38 mouse cellular contexts compared by ENCODE assay signal in genomic region chr5:91106248-91106647, GRCm38 (mm10). TPM values are rescaled to one million over a fixed set of nuclear protein-coding genes. Genes with fewer than 3 reads are reported as not detected.
"Had no signal": no experiment of that assay in that cellular context is flagged by ENCODE, and none has a peak within 500 bp of the region (broad histone marks: within the 10 kb centered on the region; RNA-seq: fewer than 3 reads in every experiment).

No protein-coding gene starts in this region.

- H3K4me2 ChIP-seq: heart, embryonic 12.5 days; hindbrain, embryonic 14.5 days; kidney, embryonic 15.5 days; limb, embryonic 12.5 days; liver, embryonic 11.5 days; liver, embryonic 13.5 days; liver, embryonic 15.5 days had no signal

- H3K27ac ChIP-seq: gastrocnemius, adult 2 months; heart, embryonic 10.5 days; hindbrain, embryonic 14.5 days; kidney, embryonic 15.5 days; kidney, postnatal 0 days; left cerebral cortex, adult 2 months; limb, embryonic 10.5 days; limb, embryonic 12.5 days; liver, embryonic 13.5 days; liver, embryonic 15.5 days had no signal

- DNase-seq: gastrocnemius, adult 2 months; gastrocnemius, postnatal 10 days; gastrocnemius, postnatal 25 days; heart, adult 18-20 months; heart, postnatal 14 days; heart, postnatal 36 days; kidney, adult 11 months; kidney, adult 2 months; kidney, adult 9 months; kidney, postnatal 14 days; kidney, postnatal 36 days; layer of hippocampus, adult 9-11 months; layer of hippocampus, postnatal 36 days; liver; liver, embryonic 13.5 days had no signal

- ATAC-seq: hindbrain, embryonic 16.5 days; intestine, embryonic 16.5 days had no signal

- H3K36me3 ChIP-seq: heart, embryonic 10.5 days; heart, embryonic 12.5 days; kidney, embryonic 15.5 days; limb, embryonic 10.5 days; limb, embryonic 12.5 days; liver, embryonic 13.5 days; liver, embryonic 15.5 days had no signal

- H3K27me3 ChIP-seq: heart, embryonic 12.5 days; kidney, embryonic 15.5 days; limb, embryonic 12.5 days; liver, embryonic 13.5 days; liver, embryonic 15.5 days had no signal

- H3K9ac ChIP-seq: heart, embryonic 12.5 days; hindbrain, embryonic 14.5 days; kidney, embryonic 15.5 days; limb, embryonic 12.5 days; liver, embryonic 13.5 days; liver, embryonic 15.5 days had no signal

- H3K4me3 ChIP-seq: gastrocnemius, adult 2 months; heart, embryonic 10.5 days; heart, embryonic 12.5 days; kidney, embryonic 15.5 days; left cerebral cortex, adult 2 months; limb, embryonic 10.5 days; limb, embryonic 12.5 days; liver, embryonic 13.5 days; liver, embryonic 15.5 days had no signal

- H3K4me1 ChIP-seq: heart, embryonic 10.5 days; heart, embryonic 12.5 days; kidney, embryonic 15.5 days; limb, embryonic 10.5 days; limb, embryonic 12.5 days; liver, embryonic 13.5 days; liver, embryonic 15.5 days had no signal

- H3K9me3 ChIP-seq: heart, embryonic 10.5 days; heart, embryonic 12.5 days; kidney, embryonic 15.5 days; limb, embryonic 10.5 days; limb, embryonic 12.5 days; liver, embryonic 13.5 days; liver, embryonic 15.5 days had no signal

RNA-seq across cellular contexts. Expression of gene Ereg, which starts 31.8 kb away (rescaled TPM):
- total RNA-seq: gastrocnemius, adult 2 months; gastrocnemius, postnatal 25 days; granulocyte monocyte progenitor cell, adult 5-6 weeks; heart, adult 18-20 months; hematopoietic stem cell, adult 5-6 weeks; layer of hippocampus, adult 18-20 months; layer of hippocampus, adult 8-10 months; layer of hippocampus, postnatal 14 days; layer of hippocampus, postnatal 36 days; left cerebral cortex, adult 2 months; left cerebral cortex, postnatal 14 days; left cerebral cortex, postnatal 36 days had no signal
- polyA plus RNA-seq: heart, embryonic 14.5 days; hindbrain, embryonic 11.5 days; hindbrain, embryonic 14.5 days; hindbrain, embryonic 16.5 days; kidney, embryonic 15.5 days; kidney, postnatal 0 days; limb, embryonic 10.5 days; limb, embryonic 12.5 days had no signal

RNA-seq across cellular contexts. Expression of gene Areg, which starts 33.2 kb away (rescaled TPM):
- total RNA-seq: gastrocnemius, adult 2 months; gastrocnemius, postnatal 10 days; gastrocnemius, postnatal 25 days; gastrocnemius, postnatal 4 days; granulocyte monocyte progenitor cell, adult 5-6 weeks; heart, adult 18-20 months; heart, adult 8-10 months; heart, postnatal 14 days; heart, postnatal 36 days; hematopoietic stem cell, adult 5-6 weeks; layer of hippocampus, postnatal 36 days; left cerebral cortex, postnatal 14 days; left cerebral cortex, postnatal 36 days had no signal
- polyA plus RNA-seq: heart, embryonic 10.5 days; hindbrain, embryonic 11.5 days; kidney, adult 2 months; kidney, embryonic 15.5 days; limb, embryonic 10.5 days; liver, embryonic 11.5 days; liver, embryonic 13.5 days; liver, embryonic 15.5 days had no signal
